Mouse (Mus musculus) testis, adult 2 months (tissue): ENCODE measurements at regions not wholly inside any gene's neighbourhood (a gene's known extent, or its start where the extent isn't known, plus 50 kb on each side); places are given as distances from the start of the nearest gene placed in this dataset.

Experiments
- CTCF ChIP-seq: fragments of 200-500 bp; IDR thresholded peaks from 2 replicates; pipeline ENCODE4 v1.5.1; 2012; ENCODE audit warnings: low read depth, mild to moderate bottlenecking, inconsistent platforms, low read length, moderate library complexity; ENCODE audit not compliant: control insufficient read depth, insufficient read depth, insufficient replicate concordance
- POLR2A ChIP-seq: fragments of 200-500 bp; IDR thresholded peaks from 2 replicates; pipeline ENCODE4 v1.6.1; 2012; ENCODE audit warnings: low read depth, mild to moderate bottlenecking, inconsistent platforms, low read length, moderate library complexity; ENCODE audit not compliant: control insufficient read depth

DNA sequence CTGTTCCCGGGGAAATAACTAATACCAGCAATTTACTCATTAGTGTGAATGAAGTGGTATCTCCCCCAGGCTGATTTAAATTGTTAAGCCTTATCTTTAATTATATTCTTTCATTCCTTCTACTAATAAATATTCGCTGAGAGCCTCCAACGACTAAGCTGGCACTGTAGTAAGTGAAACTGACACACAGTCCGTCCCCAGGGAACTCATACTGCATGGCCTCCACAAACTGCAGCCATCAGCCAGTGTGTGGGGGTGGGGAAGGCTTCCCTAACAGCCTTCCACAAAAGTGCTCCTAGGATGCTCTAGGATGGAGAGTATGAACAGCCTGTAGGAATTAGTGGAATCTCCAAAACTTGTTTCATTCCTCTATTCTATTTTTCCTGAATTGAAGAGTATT lies 81.0 kb upstream of the Mast4 start:
- TF ChIP-seq CTCF (no peak), POLR2A (no peak)
